Comparison of ENCODE assay signal across 8 mouse cellular contexts in genomic region chr17:27534718-27535117, GRCm38 (mm10). TPM values are rescaled to one million over a fixed set of nuclear protein-coding genes. Genes with fewer than 3 reads are reported as not detected.
DNase-seq lines count a peak whose midpoint lies in the region; ATAC-seq and TF ChIP-seq lines count a peak whose summit lies in the region.

No protein-coding gene starts in this region.

- H3K27me3 ChIP-seq in heart, embryonic 11.5 days (ENCODE audit: control insufficient read depth, insufficient read depth, low read length) = no peaks in the 10 kb centered on the region
- no peaks in the 10 kb centered on the region for H3K27me3 ChIP-seq in kidney, adult 2 months (replicated peaks; ENCODE audit: control insufficient read depth, insufficient read depth, low read length)
- no peaks in the 10 kb centered on the region for H3K27me3 ChIP-seq in limb, embryonic 13.5 days
- H3K27me3 ChIP-seq in midbrain, embryonic 16.5 days (ENCODE audit: control insufficient read depth, insufficient read depth, low read depth, low read length) = no peaks in the 10 kb centered on the region
- no peaks in the 10 kb centered on the region for H3K27me3 ChIP-seq in spleen, adult 2 months (ENCODE audit: control insufficient read depth, insufficient read depth, low read length)

- peak; percentile 99 for TF ChIP-seq CTCF in kidney, adult 2 months (conservative IDR thresholded peaks at IDR 0.05; ENCODE audit: insufficient read depth, insufficient read length, low read depth, low read length)
- peak; percentile 100 for TF ChIP-seq CTCF in spleen, adult 2 months (IDR thresholded peaks at IDR 0.05; ENCODE audit: extremely low read depth, insufficient read depth, insufficient read length, insufficient replicate concordance)

- no peak overlapping the region for H3K9ac ChIP-seq in heart, embryonic 11.5 days (ENCODE audit: low read depth, low read length)
- no peak overlapping the region for H3K9ac ChIP-seq in limb, embryonic 13.5 days
- no peak overlapping the region for H3K9ac ChIP-seq in midbrain, embryonic 16.5 days (ENCODE audit: low read depth, low read length)

- WGBS in heart, embryonic 11.5 days (ENCODE audit: insufficient replicate concordance) = 6% methylated on average over 10 of the region's 10 CpGs
- WGBS in kidney, adult 2 months = 6% methylated on average over 10 of the region's 10 CpGs
- WGBS in limb, embryonic 13.5 days = 4% methylated on average over 10 of the region's 10 CpGs
- 3% methylated on average over 10 of the region's 10 CpGs for WGBS in midbrain, embryonic 16.5 days
- WGBS in spleen, adult 2 months = 6% methylated on average over 10 of the region's 10 CpGs

- no peak overlapping the region; the same call in 1 of the 2 replicates for H3K4me2 ChIP-seq in heart, embryonic 11.5 days
- peak overlapping the region; percentile 32 for H3K4me2 ChIP-seq in limb, embryonic 13.5 days (replicated peaks)
- H3K4me2 ChIP-seq in midbrain, embryonic 16.5 days (ENCODE audit: low read length) = peak overlapping the region; percentile 23; the same call in 1 of the 2 replicates

- peak; percentile 97 for DNase-seq in heart, adult 11 months
- DNase-seq in embryo, embryonic 9.5 days (ENCODE audit: extremely low spot score) = peak; percentile 93
- peak; percentile 82 to 95 for DNase-seq in heart, adult 18-20 months
- DNase-seq in kidney, adult 2 months = peak; percentile 83
- DNase-seq in spleen, adult 2 months (ENCODE audit: low read depth in 1 of 2, low spot score in 2 of 2) = peak; percentile 67 to 86

- TF ChIP-seq POLR2A in kidney, adult 2 months (IDR thresholded peaks at IDR 0.05; ENCODE audit: low read depth, low read length) = no peak
- no peak for TF ChIP-seq POLR2A in spleen, adult 2 months (IDR thresholded peaks at IDR 0.05; ENCODE audit: low read depth, low read length)

- no peaks in the 10 kb centered on the region for H3K4me1 ChIP-seq in heart, embryonic 11.5 days (ENCODE audit: control insufficient read depth, insufficient read depth, low read length)
- no peaks in the 10 kb centered on the region for H3K4me1 ChIP-seq in kidney, adult 2 months (ENCODE audit: control insufficient read depth, insufficient read depth, low read length)
- H3K4me1 ChIP-seq in limb, embryonic 13.5 days = peaks cover 3% of the 10 kb centered on the region
- no peaks in the 10 kb centered on the region for H3K4me1 ChIP-seq in midbrain, embryonic 16.5 days (ENCODE audit: control insufficient read depth, insufficient read depth, low read length)
- no peaks in the 10 kb centered on the region for H3K4me1 ChIP-seq in spleen, adult 2 months (ENCODE audit: control insufficient read depth, insufficient read depth, insufficient read length)

- no peak for ATAC-seq in heart, embryonic 11.5 days (replicated peaks; ENCODE audit: insufficient number of reproducible peaks, low FRiP score, low TSS enrichment)
- peak; percentile 73; the same call in 1 of the 2 replicates for ATAC-seq in limb, embryonic 13.5 days (ENCODE audit: low FRiP score, low read depth)
- peak; percentile 68 for ATAC-seq in midbrain, embryonic 16.5 days

- H3K9me3 ChIP-seq in heart, embryonic 11.5 days (replicated peaks; ENCODE audit: control insufficient read depth, low read length) = no peaks in the 10 kb centered on the region
- no peaks in the 10 kb centered on the region for H3K9me3 ChIP-seq in limb, embryonic 13.5 days
- no peaks in the 10 kb centered on the region for H3K9me3 ChIP-seq in midbrain, embryonic 16.5 days (replicated peaks; ENCODE audit: control insufficient read depth, low read length, poor library complexity, severe bottlenecking)

- no peak overlapping the region for H3K4me3 ChIP-seq in heart, embryonic 11.5 days (ENCODE audit: low read depth, low read length)
- no peak overlapping the region for H3K4me3 ChIP-seq in kidney, adult 2 months (ENCODE audit: insufficient read depth, low read depth, low read length)
- no peak overlapping the region for H3K4me3 ChIP-seq in limb, embryonic 13.5 days
- H3K4me3 ChIP-seq in midbrain, embryonic 16.5 days (ENCODE audit: low read depth, low read length) = no peak overlapping the region
- H3K4me3 ChIP-seq in spleen, adult 2 months (ENCODE audit: extremely low read depth, insufficient read depth, insufficient read length) = no peak overlapping the region

- no peaks in the 10 kb centered on the region for H3K36me3 ChIP-seq in heart, embryonic 11.5 days (ENCODE audit: control insufficient read depth, insufficient read depth, low read length)
- no peaks in the 10 kb centered on the region for H3K36me3 ChIP-seq in kidney, adult 2 months (ENCODE audit: control insufficient read depth, insufficient read depth, low read length)
- no peaks in the 10 kb centered on the region for H3K36me3 ChIP-seq in limb, embryonic 13.5 days
- no peaks in the 10 kb centered on the region for H3K36me3 ChIP-seq in midbrain, embryonic 16.5 days (ENCODE audit: control insufficient read depth, insufficient read depth, low read length)
- H3K36me3 ChIP-seq in spleen, adult 2 months (ENCODE audit: control insufficient read depth, insufficient read depth, low read length) = no peaks in the 10 kb centered on the region

- H3K27ac ChIP-seq in heart, embryonic 11.5 days (ENCODE audit: low read depth, low read length) = no peak overlapping the region
- no peak overlapping the region for H3K27ac ChIP-seq in kidney, adult 2 months (ENCODE audit: insufficient read depth, low read depth, low read length)
- H3K27ac ChIP-seq in limb, embryonic 13.5 days = no peak overlapping the region
- no peak overlapping the region for H3K27ac ChIP-seq in midbrain, embryonic 16.5 days (ENCODE audit: low read length)
- no peak overlapping the region for H3K27ac ChIP-seq in spleen, adult 2 months (ENCODE audit: insufficient read depth, low read length)

RNA-seq across cellular contexts. Expression of gene Grm4, which starts 13.5 kb away (rescaled TPM):
- 0.06 and 0.07 TPM in 2 replicates for polyA plus RNA-seq in heart, embryonic 11.5 days (2014; fragmentation: Nextera tagmentation; extraction: Ambion mirVana)
- under 1 TPM; 0.15 to 0.18 TPM for total RNA-seq in heart, adult 18-20 months (2021)
- polyA plus RNA-seq in kidney, adult 2 months (2012; rRNA removed) = 0.02 and 0.03 TPM in 2 replicates
- polyA plus RNA-seq in limb, embryonic 13.5 days (2015; fragmentation: Nextera tagmentation; extraction: Ambion mirVana) = 0.31 and 0.34 TPM in 2 replicates
- 7.5 and 11.0 TPM in 2 replicates for polyA plus RNA-seq in midbrain, embryonic 16.5 days (2015; fragmentation: Nextera tagmentation; extraction: Ambion mirVana)
- polyA plus RNA-seq in spleen, adult 2 months (2012; rRNA removed) = 0.06 and 0.11 TPM in 2 replicates

RNA-seq across cellular contexts. Expression of gene Hmga1, which starts 21.6 kb away (rescaled TPM):
- 261 and 278 TPM in 2 replicates for polyA plus RNA-seq in heart, embryonic 11.5 days (2014; fragmentation: Nextera tagmentation; extraction: Ambion mirVana)
- total RNA-seq in heart, adult 18-20 months (2021) = 10 to 100 TPM; 47.3 to 52.7 TPM
- polyA plus RNA-seq in kidney, adult 2 months (2012; rRNA removed) = 37.4 and 38.9 TPM in 2 replicates
- polyA plus RNA-seq in limb, embryonic 13.5 days (2015; fragmentation: Nextera tagmentation; extraction: Ambion mirVana) = 234 and 241 TPM in 2 replicates
- 124 and 134 TPM in 2 replicates for polyA plus RNA-seq in midbrain, embryonic 16.5 days (2015; fragmentation: Nextera tagmentation; extraction: Ambion mirVana)
- 78.5 and 124 TPM in 2 replicates for polyA plus RNA-seq in spleen, adult 2 months (2012; rRNA removed)

RNA-seq across cellular contexts. Expression of gene AI413582, which starts 30.8 kb away (rescaled TPM):
- 18.1 and 18.3 TPM in 2 replicates for polyA plus RNA-seq in heart, embryonic 11.5 days (2014; fragmentation: Nextera tagmentation; extraction: Ambion mirVana)
- 10 to 100 TPM in 1 of 2 experiments, 1 to 10 TPM in 1; 9.3 to 10.6 TPM for total RNA-seq in heart, adult 18-20 months (2021)
- polyA plus RNA-seq in kidney, adult 2 months (2012; rRNA removed) = 41.7 and 55.7 TPM in 2 replicates
- 20.2 and 21.0 TPM in 2 replicates for polyA plus RNA-seq in limb, embryonic 13.5 days (2015; fragmentation: Nextera tagmentation; extraction: Ambion mirVana)
- polyA plus RNA-seq in midbrain, embryonic 16.5 days (2015; fragmentation: Nextera tagmentation; extraction: Ambion mirVana) = 55.4 and 65.8 TPM in 2 replicates
- polyA plus RNA-seq in spleen, adult 2 months (2012; rRNA removed) = 72.6 and 89.9 TPM in 2 replicates
